Mouse (Mus musculus) midbrain, embryonic 11.5 days (tissue): Measurements from ENCODE around the gene Metrn. TPM values are rescaled to one million over a fixed set of nuclear protein-coding genes. Genes with fewer than 3 reads are reported as not detected.
A peak's percentile ranks its signal among the peaks of the same experiment; 100 is the strongest.

Experiments
- ATAC-seq: fragments of 200-750 bp; cut with Nextera tagmentation; 2 replicates; pipeline ENCODE4 v1.8.0; 2017; ENCODE audit warnings: moderate TSS enrichment, moderate library complexity; ENCODE audit not compliant: low FRiP score
- DNase-seq: peaks from one replicate; pipeline ENCODE4 v3.0.0; 2015; ENCODE audit warnings: low spot score; ENCODE audit errors: missing footprints
- H3K27ac ChIP-seq: fragments of 300-500 bp; sonication (generic); 2 replicates; pipeline ENCODE4 v1.5.1; 2014; ENCODE audit warnings: low read depth, low read length
- H3K27me3 ChIP-seq: fragments of 300-500 bp; sonication (generic); 2 replicates; pipeline ENCODE4 v1.6.1; 2014; ENCODE audit warnings: mild to moderate bottlenecking, low read length, moderate library complexity, mixed read lengths; ENCODE audit not compliant: control insufficient read depth, insufficient read depth
- H3K36me3 ChIP-seq: fragments of 300-500 bp; sonication (generic); 2 replicates; pipeline ENCODE4 v1.6.1; 2014; ENCODE audit warnings: mild to moderate bottlenecking, low read length, moderate library complexity, mixed read lengths; ENCODE audit not compliant: control insufficient read depth, insufficient read depth
- H3K4me1 ChIP-seq: fragments of 300-500 bp; sonication (generic); 2 replicates; pipeline ENCODE4 v1.6.1; 2014; ENCODE audit warnings: low read length; ENCODE audit not compliant: control insufficient read depth, insufficient read depth
- H3K4me2 ChIP-seq: fragments of 300-500 bp; sonication (generic); 2 replicates; pipeline ENCODE4 v1.6.1; 2014; ENCODE audit warnings: mild to moderate bottlenecking, moderate library complexity
- H3K4me3 ChIP-seq: fragments of 300-500 bp; sonication (generic); 2 replicates; pipeline ENCODE4 v1.5.1; 2014; ENCODE audit warnings: low read depth, low read length
- H3K9ac ChIP-seq: fragments of 300-500 bp; sonication (generic); 2 replicates; pipeline ENCODE4 v1.6.1; 2014; ENCODE audit warnings: low read length
- H3K9me3 ChIP-seq: fragments of 300-500 bp; sonication (generic); 2 replicates; pipeline ENCODE4 v1.6.1; 2016; ENCODE audit warnings: low read length; ENCODE audit not compliant: control insufficient read depth
- WGBS: fragments of 180-500 bp; shearing (Covaris S2); extraction: QIAGEN DNeasy Blood & Tissue Kit; methylation state at CpG from one replicate; pipeline ENCODE4 v1.1.7; 2014; 5-methylcytosine and 5-hydroxymethylcytosine counted together
- polyA plus RNA-seq: library from polyadenylated mRNA; unstranded; fragments of >200 nt; fragmentation: Nextera tagmentation; extraction: Ambion mirVana; gene quantifications from 2 replicates; pipeline ENCODE4 v1.2.1, GENCODE M21; 2014

Gene Metrn
- polyA plus RNA-seq, 1 experiment from 2014 or later: 32.1 TPM

- Histone ChIP-seq H3K9ac (no peak overlapping the region), H3K9me3 (no peaks in the 10 kb centered on the region), H3K4me2 (no peak overlapping the region), H3K4me1 (no peaks in the 10 kb centered on the region), H3K27me3 (no peaks in the 10 kb centered on the region), H3K4me3 (no peak overlapping the region), H3K27ac (no peak overlapping the region), H3K36me3 (no peaks in the 10 kb centered on the region)
- no peak for DNase-seq
- 88% methylated on average over 9 of the region's 9 CpGs for WGBS
- no peak for ATAC-seq
Measured at GRCm38 (mm10) chr17:25756378-25757242, 40.3 kb downstream of the Metrn start.

- Histone ChIP-seq H3K27ac (no peak overlapping the region), H3K27me3 (no peaks in the 10 kb centered on the region), H3K4me2 (no peak overlapping the region), H3K9me3 (no peaks in the 10 kb centered on the region), H3K4me3 (no peak overlapping the region), H3K9ac (no peak overlapping the region), H3K36me3 (no peaks in the 10 kb centered on the region), H3K4me1 (no peaks in the 10 kb centered on the region)
- ATAC-seq: no peak
- 70% methylated on average over 4 of the region's 4 CpGs for WGBS
- no peak for DNase-seq
Measured at GRCm38 (mm10) chr17:25755627-25756377, 41.1 kb downstream of the Metrn start.

GRCm38 (mm10) chr17:25755086-25755485 lies 41.9 kb downstream of the Metrn start:
- 83% methylated on average over 4 of the region's 4 CpGs for WGBS
- H3K9me3 ChIP-seq: no peaks in the 10 kb centered on the region
- ATAC-seq: no peak

GRCm38 (mm10) chr17:25754241-25754640 lies 42.7 kb downstream of the Metrn start, which contains the start of gene Msln:
Msln (minus strand) TSS chr17:25754378.
- no peak within 1 kb of the TSS; the same call in 1 of the 2 replicates for H3K9ac ChIP-seq
- DNase-seq: no peak
- H3K27ac ChIP-seq: no peak within 1 kb of the TSS
- no peak within 1 kb of the TSS for H3K4me3 ChIP-seq
- no peak for ATAC-seq
- no peaks in the 10 kb centered on the region for H3K27me3 ChIP-seq
- H3K9me3 ChIP-seq: no peaks in the 10 kb centered on the region
- H3K36me3 ChIP-seq: no peaks in the 10 kb centered on the region
- 87% methylated on average over 9 of the region's 9 CpGs for WGBS
- H3K4me2 ChIP-seq: no peak within 1 kb of the TSS
- H3K4me1 ChIP-seq: no peaks in the 10 kb centered on the region

More at GRCm38 (mm10) chr17:25755086-25755485, 41.9 kb downstream of the Metrn start:
- no peak overlapping the region for H3K4me3 ChIP-seq
- H3K27ac ChIP-seq: no peak overlapping the region
- no peaks in the 10 kb centered on the region for H3K4me1 ChIP-seq
- DNase-seq: no peak
- no peaks in the 10 kb centered on the region for H3K27me3 ChIP-seq
- H3K4me2 ChIP-seq: no peak overlapping the region
- H3K36me3 ChIP-seq: no peaks in the 10 kb centered on the region
- H3K9ac ChIP-seq: no peak overlapping the region; the same call in 1 of the 2 replicates

GRCm38 (mm10) chr17:25751446-25751845 lies 45.5 kb downstream of the Metrn start:
- Histone ChIP-seq H3K9ac (no peak overlapping the region), H3K27me3 (no peaks in the 10 kb centered on the region), H3K9me3 (no peaks in the 10 kb centered on the region), H3K4me3 (no peak overlapping the region), H3K4me2 (no peak overlapping the region), H3K36me3 (no peaks in the 10 kb centered on the region), H3K27ac (no peak overlapping the region), H3K4me1 (no peaks in the 10 kb centered on the region)
- 72% methylated on average over 5 of the region's 5 CpGs for WGBS
- peak; percentile 17 for DNase-seq
- ATAC-seq: no peak

- H3K36me3 ChIP-seq: no peaks in the 10 kb centered on the region
- 76% methylated on average over 6 of the region's 6 CpGs for WGBS
- DNase-seq (peak; percentile 4), ATAC-seq (no peak)
- H3K27me3 ChIP-seq: no peaks in the 10 kb centered on the region
- no peaks in the 10 kb centered on the region for H3K4me1 ChIP-seq
- no peak overlapping the region for H3K4me3 ChIP-seq
- H3K9me3 ChIP-seq: no peaks in the 10 kb centered on the region
- H3K27ac ChIP-seq: no peak overlapping the region
- no peak overlapping the region for H3K9ac ChIP-seq
- no peak overlapping the region for H3K4me2 ChIP-seq
Measured at GRCm38 (mm10) chr17:25749314-25749713, 47.6 kb downstream of the Metrn start.

GRCm38 (mm10) chr17:25748238-25748637 lies 48.7 kb downstream of the Metrn start:
- H3K4me3 ChIP-seq: no peak overlapping the region
- no peak overlapping the region for H3K9ac ChIP-seq
- H3K4me1 ChIP-seq: no peaks in the 10 kb centered on the region
- no peaks in the 10 kb centered on the region for H3K36me3 ChIP-seq
- H3K27me3 ChIP-seq: no peaks in the 10 kb centered on the region
- DNase-seq (no peak), ATAC-seq (no peak)
- H3K27ac ChIP-seq: no peak overlapping the region
- 88% methylated on average over 4 of the region's 4 CpGs for WGBS
- no peaks in the 10 kb centered on the region for H3K9me3 ChIP-seq
- H3K4me2 ChIP-seq: no peak overlapping the region

- H3K27ac ChIP-seq: no peak overlapping the region
- ATAC-seq (no peak), DNase-seq (no peak)
- no peaks in the 10 kb centered on the region for H3K27me3 ChIP-seq
- H3K4me3 ChIP-seq: no peak overlapping the region
- 82% methylated on average over 10 of the region's 10 CpGs for WGBS
- no peak overlapping the region for H3K4me2 ChIP-seq
- no peaks in the 10 kb centered on the region for H3K9me3 ChIP-seq
- H3K4me1 ChIP-seq: no peaks in the 10 kb centered on the region
- H3K9ac ChIP-seq: no peak overlapping the region
- no peaks in the 10 kb centered on the region for H3K36me3 ChIP-seq
Measured at GRCm38 (mm10) chr17:25744311-25744710, 52.6 kb downstream of the Metrn start.

- WGBS: 96% methylated on average over 9 of the region's 9 CpGs
- Histone ChIP-seq H3K4me2 (no peak overlapping the region), H3K4me1 (no peaks in the 10 kb centered on the region), H3K36me3 (no peaks in the 10 kb centered on the region), H3K27me3 (no peaks in the 10 kb centered on the region), H3K27ac (no peak overlapping the region), H3K9me3 (no peaks in the 10 kb centered on the region), H3K4me3 (no peak overlapping the region), H3K9ac (no peak overlapping the region)
- ATAC-seq: no peak
- DNase-seq: no peak
Measured at GRCm38 (mm10) chr17:25743831-25744230, 53.1 kb downstream of the Metrn start.
